Mouse (Mus musculus): Measurements from ENCODE around the gene Gsdmc4.
"Not testable (repeated sequence)": the region's sequence is repeated elsewhere in the genome, so short reads cannot be mapped to it uniquely, and the experiment has no call there.

Gene Gsdmc4

GRCm38 (mm10) chr15:63912197-63912596, at the start of gene Gsdmc4:
TSS of gene Gsdmc4 (minus strand) at chr15:63912297.
- peak; percentile 66 for DNase-seq

GRCm38 (mm10) chr15:63960542-63960941, 48.4 kb upstream of the Gsdmc4 start:
- no peak for DNase-seq

GRCm38 (mm10) chr15:63957553-63957952, 45.5 kb upstream of the Gsdmc4 start:
- no peak for DNase-seq

- no peak for DNase-seq
Observed at GRCm38 (mm10) chr15:63953256-63953655, 41.2 kb upstream of the Gsdmc4 start.

GRCm38 (mm10) chr15:63941221-63941620, 29.1 kb upstream of the Gsdmc4 start:
- no peak for DNase-seq

GRCm38 (mm10) chr15:63932656-63933055, 20.6 kb upstream of the Gsdmc4 start:
- no peak for DNase-seq

- no peak for DNase-seq
Observed at GRCm38 (mm10) chr15:63931404-63931803, 19.3 kb upstream of the Gsdmc4 start.

- DNase-seq = no peak
Observed at GRCm38 (mm10) chr15:63930107-63931041, 18.3 kb upstream of the Gsdmc4 start.

GRCm38 (mm10) chr15:63926201-63926600, 14.1 kb upstream of the Gsdmc4 start:
- DNase-seq = no peak

- no peak for DNase-seq
Observed at GRCm38 (mm10) chr15:63924484-63924883, 12.4 kb upstream of the Gsdmc4 start.

- not testable (repeated sequence) for DNase-seq
Observed at GRCm38 (mm10) chr15:63921618-63922017, 9.5 kb upstream of the Gsdmc4 start.

GRCm38 (mm10) chr15:63919728-63920127, 7.6 kb upstream of the Gsdmc4 start:
- not testable (repeated sequence) for DNase-seq

- not testable (repeated sequence) for DNase-seq
Observed at GRCm38 (mm10) chr15:63916584-63916983, 4.5 kb upstream of the Gsdmc4 start.

- DNase-seq = not testable (repeated sequence)
Observed at GRCm38 (mm10) chr15:63909896-63910295, 2.2 kb downstream of the Gsdmc4 start.

GRCm38 (mm10) chr15:63895560-63896353, 16.3 kb downstream of the Gsdmc4 start:
- DNase-seq = not testable (repeated sequence)

- DNase-seq = not testable (repeated sequence)
Observed at GRCm38 (mm10) chr15:63888440-63888839, 23.7 kb downstream of the Gsdmc4 start.

- DNase-seq = not testable (repeated sequence)
Observed at GRCm38 (mm10) chr15:63887949-63888348, 24.1 kb downstream of the Gsdmc4 start.

- not testable (repeated sequence) for DNase-seq
Observed at GRCm38 (mm10) chr15:63878458-63878857, 33.6 kb downstream of the Gsdmc4 start, which contains the start of gene Gsdmc3. TSS of gene Gsdmc3 (minus strand) at chr15:63878558.

- not testable (repeated sequence) for DNase-seq
Observed at GRCm38 (mm10) chr15:63876160-63876559, 35.9 kb downstream of the Gsdmc4 start.

GRCm38 (mm10) chr15:63861965-63862364, 50.1 kb downstream of the Gsdmc4 start:
- DNase-seq = not testable (repeated sequence)
